Mouse (Mus musculus) thymus, postnatal 25 days (tissue): Measurements from ENCODE around the gene Ankib1.
A peak's percentile ranks its signal among the peaks of the same experiment; 100 is the strongest.
"Not testable (repeated sequence)": the region's sequence is repeated elsewhere in the genome, so short reads cannot be mapped to it uniquely, and the experiment has no call there.

ENCODE experiments used
- DNase-seq: peaks from one replicate; pipeline ENCODE4 v3.0.0; 2022

Gene Ankib1

GRCm38 (mm10) chr5:3802433-3803291, at the start of gene Ankib1, which contains the start of gene Krit1:
TSS of gene Ankib1 (minus strand) at chr5:3802925.
TSS of gene Krit1 (plus strand) at chr5:3803184.
- DNase-seq: peak; percentile 89

GRCm38 (mm10) chr5:3845026-3845425, 42.3 kb upstream of the Ankib1 start, which contains the start of gene Lrrd1:
TSS of gene Lrrd1 (plus strand) at chr5:3845173.
- no peak for DNase-seq

GRCm38 (mm10) chr5:3834107-3834506, 31.4 kb upstream of the Ankib1 start:
- no peak for DNase-seq

GRCm38 (mm10) chr5:3808472-3808871, 5.7 kb upstream of the Ankib1 start:
- no peak for DNase-seq

GRCm38 (mm10) chr5:3803292-3804165, 804 bp upstream of the Ankib1 start:
- no peak for DNase-seq

- no peak for DNase-seq
Measured at GRCm38 (mm10) chr5:3801672-3802432, 873 bp downstream of the Ankib1 start.

- DNase-seq: no peak
Measured at GRCm38 (mm10) chr5:3800881-3801280, 1.8 kb downstream of the Ankib1 start.

- no peak for DNase-seq
Measured at GRCm38 (mm10) chr5:3800041-3800440, 2.7 kb downstream of the Ankib1 start.

GRCm38 (mm10) chr5:3798656-3799055, 4.1 kb downstream of the Ankib1 start:
- DNase-seq: not testable (repeated sequence)

- not testable (repeated sequence) for DNase-seq
Measured at GRCm38 (mm10) chr5:3797101-3797500, 5.6 kb downstream of the Ankib1 start.

- no peak for DNase-seq
Measured at GRCm38 (mm10) chr5:3791048-3791447, 11.7 kb downstream of the Ankib1 start.

- DNase-seq: no peak
Measured at GRCm38 (mm10) chr5:3787548-3787947, 15.2 kb downstream of the Ankib1 start.

- no peak for DNase-seq
Measured at GRCm38 (mm10) chr5:3784751-3785496, 17.8 kb downstream of the Ankib1 start.

- DNase-seq: no peak
Measured at GRCm38 (mm10) chr5:3783947-3784681, 18.6 kb downstream of the Ankib1 start.

GRCm38 (mm10) chr5:3782670-3783069, 20.1 kb downstream of the Ankib1 start:
- peak; percentile 43 for DNase-seq

GRCm38 (mm10) chr5:3772017-3772416, 30.7 kb downstream of the Ankib1 start:
- no peak for DNase-seq

- no peak for DNase-seq
Measured at GRCm38 (mm10) chr5:3771512-3771911, 31.2 kb downstream of the Ankib1 start.

- DNase-seq: not testable (repeated sequence)
Measured at GRCm38 (mm10) chr5:3750536-3750935, 52.2 kb downstream of the Ankib1 start.

- DNase-seq: not testable (repeated sequence)
Measured at GRCm38 (mm10) chr5:3732846-3733245, 69.9 kb downstream of the Ankib1 start.

- no peak for DNase-seq
Measured at GRCm38 (mm10) chr5:3728820-3729219, 73.9 kb downstream of the Ankib1 start.

- DNase-seq: no peak
Measured at GRCm38 (mm10) chr5:3725491-3725890, 77.2 kb downstream of the Ankib1 start.
